Mouse (Mus musculus): ENCODE results near the gene Ccdc6. TPM values are rescaled to one million over a fixed set of nuclear protein-coding genes. Genes with fewer than 3 reads are reported as not detected.
"Not testable (repeated sequence)": the region's sequence is repeated elsewhere in the genome, so short reads cannot be mapped to it uniquely, and the experiment has no call there.

Gene Ccdc6
- total RNA-seq, 4 experiments from 2014 or later: 49.7 to 63.4 (median 59.8) TPM

DNA sequence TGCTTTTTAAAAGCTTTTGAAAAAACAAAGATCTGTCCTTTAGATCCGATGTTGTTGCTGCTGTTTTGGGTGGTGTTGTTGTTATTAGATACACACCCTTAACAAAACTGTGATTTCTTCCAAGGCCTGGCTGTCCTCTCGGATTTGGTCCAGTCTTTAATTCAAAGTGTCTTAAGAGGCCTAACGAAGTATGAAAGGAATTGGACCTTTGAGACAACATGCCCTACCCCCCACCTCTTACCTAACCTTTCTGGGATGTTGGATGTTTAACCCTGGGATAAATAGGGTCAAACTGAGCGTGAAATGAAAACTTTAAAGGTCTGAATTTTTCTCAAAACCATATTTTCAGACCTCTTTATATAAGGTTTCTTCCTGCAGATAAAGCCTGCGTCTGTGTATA is 124.0 kb downstream of the Ccdc6 start:
- DNase-seq: no peak

DNA sequence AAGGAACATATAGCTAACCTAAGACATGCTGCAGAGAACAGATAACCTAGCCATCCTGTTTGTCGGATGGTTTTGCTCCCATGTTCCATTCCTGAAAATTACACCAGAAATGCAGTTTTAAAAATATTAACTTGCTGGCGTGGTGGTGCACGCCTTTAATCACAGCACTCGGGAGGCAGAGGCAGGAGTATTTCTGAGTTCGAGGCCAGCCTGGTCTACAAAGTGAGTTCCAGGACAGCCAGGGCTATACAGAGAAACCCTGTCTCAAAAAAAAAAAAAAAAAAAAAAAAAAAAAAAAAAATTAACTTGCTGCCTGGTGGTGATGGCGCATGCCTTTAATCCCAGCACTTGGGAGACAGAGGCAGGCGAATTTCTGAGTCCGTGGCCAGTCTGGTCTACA is 125.3 kb downstream of the Ccdc6 start:
- not testable (repeated sequence) for DNase-seq

DNA sequence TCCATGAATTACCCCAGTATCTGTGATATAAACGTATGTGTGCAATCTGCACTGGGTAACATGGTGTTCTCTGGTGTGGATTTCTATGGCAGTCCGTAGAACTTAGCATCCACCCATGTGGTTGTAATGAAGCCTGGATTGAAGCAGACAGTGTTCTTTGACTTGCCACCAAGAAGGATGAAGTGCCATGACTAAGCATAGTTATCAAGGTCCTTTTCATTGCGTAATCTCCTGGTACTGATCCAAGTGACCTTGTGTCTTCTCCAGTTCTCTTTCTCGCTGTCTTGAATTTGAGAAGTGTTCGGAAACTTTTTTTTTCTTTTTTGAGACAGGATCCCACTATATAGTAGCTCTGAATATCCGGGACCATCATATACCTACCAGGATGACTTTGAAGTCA is 127.7 kb downstream of the Ccdc6 start:
- peak; percentile 63 for DNase-seq

- DNase-seq: no peak
Observed at GRCm38 (mm10) chr10:70225760-70226159, 128.8 kb downstream of the Ccdc6 start.

GRCm38 (mm10) chr10:70226608-70227007 is 129.7 kb downstream of the Ccdc6 start:
- no peak for DNase-seq

- DNase-seq: no peak
Observed at GRCm38 (mm10) chr10:70230352-70230751, 133.4 kb downstream of the Ccdc6 start.

- DNase-seq: no peak
Observed at GRCm38 (mm10) chr10:70237936-70238335, 141.0 kb downstream of the Ccdc6 start.

Other genes starting within 250 kb of the Ccdc6 start
- under 1 TPM in 1 of 4 experiments, not detected in 3; 0.89 TPM for gene Mrln, start 107.5 kb downstream of the Ccdc6 start, total RNA-seq (2022)
- gene Slc16a9, start 148.0 kb downstream of the Ccdc6 start, total RNA-seq (2022): 10 to 100 TPM in 1 of 4 experiments, 1 to 10 TPM in 3; 5.9 to 11.7 (median 7.2) TPM